Mouse (Mus musculus) retina, postnatal 7 days (tissue): ENCODE measurements around the gene Mt3.
"Not testable (repeated sequence)": the region's sequence is repeated elsewhere in the genome, so short reads cannot be mapped to it uniquely, and the experiment has no call there.

ENCODE experiments used
- DNase-seq: peaks from one replicate; pipeline ENCODE4 v3.0.0-alpha.2; 2012; ENCODE audit warnings: low read depth, low spot score

Mt3 gene

DNA sequence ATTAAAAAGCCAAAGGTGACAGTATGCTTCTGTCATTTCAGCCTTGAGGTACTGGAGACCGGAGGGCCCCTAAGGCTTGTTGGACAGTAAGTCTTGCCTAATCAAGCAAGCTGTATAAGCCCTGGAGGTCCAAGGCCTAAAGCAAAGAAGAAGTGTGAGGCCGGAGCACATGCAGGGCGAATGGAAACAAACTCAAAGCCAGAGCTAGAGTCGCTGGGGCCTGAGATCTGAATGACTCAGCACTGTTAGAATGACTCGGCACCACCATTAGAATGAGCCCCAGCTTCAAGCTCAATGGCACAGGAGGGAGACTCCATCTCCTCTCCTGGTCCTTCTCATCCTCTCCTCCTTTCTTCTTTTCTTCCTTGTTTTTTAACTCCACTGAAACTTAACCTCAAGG, 1.5 kb upstream of the Mt3 start:
- DNase-seq = no peak

GRCm38 (mm10) chr8:94153451-94153850, 1.0 kb downstream of the Mt3 start:
- DNase-seq = no peak

DNA sequence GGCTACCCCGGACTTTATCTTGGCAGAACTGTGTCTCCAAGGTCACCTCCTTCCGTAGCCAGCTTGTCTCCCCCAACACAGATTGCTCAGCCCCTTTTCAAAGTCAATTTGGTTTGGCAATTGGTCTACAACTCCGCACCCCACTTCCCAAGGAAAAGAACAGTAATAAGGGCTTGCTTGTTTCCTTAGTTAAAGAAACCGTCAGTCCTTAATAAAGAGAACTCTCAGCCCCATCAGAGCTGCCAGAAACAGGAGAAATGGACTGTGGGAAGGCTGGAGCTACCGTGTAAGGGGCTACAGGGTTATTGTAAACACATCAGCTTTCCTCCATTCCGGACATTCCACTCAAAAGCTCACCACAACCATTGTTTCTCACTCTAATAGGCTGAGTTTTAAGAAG, 2.1 kb downstream of the Mt3 start:
- DNase-seq = no peak

- DNase-seq = no peak
These were observed 3.7 kb downstream of the Mt3 start for GRCm38 (mm10) chr8:94156092-94156491.

GRCm38 (mm10) chr8:94165772-94166171, 13.4 kb downstream of the Mt3 start:
- not testable (repeated sequence) for DNase-seq

DNA sequence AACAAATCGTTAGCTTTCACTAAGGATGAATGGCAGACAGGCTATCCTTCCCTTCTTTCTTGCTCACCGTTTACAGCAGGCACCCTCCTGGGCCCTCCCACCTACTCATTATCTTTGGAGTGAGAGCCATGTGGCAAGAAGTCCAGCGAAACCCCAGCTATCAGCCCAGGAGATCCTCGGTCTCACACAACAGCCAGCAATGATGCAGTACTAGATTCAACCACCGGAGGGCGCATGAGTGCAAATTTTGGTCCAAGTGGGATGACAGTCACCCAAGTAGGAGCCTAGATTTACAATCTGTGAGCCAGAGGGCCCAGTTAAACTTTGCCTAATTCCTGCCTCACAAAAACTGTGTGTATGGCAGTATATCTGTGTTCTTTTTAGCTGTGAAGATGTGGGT, 14.8 kb downstream of the Mt3 start:
- DNase-seq = peak; percentile 81

DNA sequence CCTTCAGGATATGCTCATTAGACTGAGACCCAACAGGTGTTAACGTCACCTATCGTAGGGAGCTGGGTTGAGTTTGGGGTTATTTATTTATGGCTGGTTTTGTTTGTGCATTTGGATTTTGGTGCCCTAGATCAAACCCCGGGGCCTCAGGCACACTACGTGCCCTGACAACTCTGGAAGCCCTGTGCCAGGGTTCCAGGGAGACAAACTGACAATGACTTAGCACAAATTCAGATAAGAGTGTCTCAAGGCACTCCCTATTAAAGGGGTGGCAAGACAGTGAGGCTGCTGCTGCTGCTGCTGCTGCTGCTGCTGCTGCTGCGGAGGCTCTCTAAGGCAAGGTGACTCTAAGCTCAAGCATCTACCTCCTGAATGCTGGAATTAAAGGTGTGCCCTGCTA, 17.1 kb downstream of the Mt3 start:
- DNase-seq = no peak

- no peak for DNase-seq
These were observed 18.9 kb downstream of the Mt3 start for GRCm38 (mm10) chr8:94171321-94171755.

GRCm38 (mm10) chr8:94172075-94172808, 19.8 kb downstream of the Mt3 start, which contains the start of gene Mt2:
Mt2 (plus strand) TSS chr8:94172664.
- no peak for DNase-seq

DNA sequence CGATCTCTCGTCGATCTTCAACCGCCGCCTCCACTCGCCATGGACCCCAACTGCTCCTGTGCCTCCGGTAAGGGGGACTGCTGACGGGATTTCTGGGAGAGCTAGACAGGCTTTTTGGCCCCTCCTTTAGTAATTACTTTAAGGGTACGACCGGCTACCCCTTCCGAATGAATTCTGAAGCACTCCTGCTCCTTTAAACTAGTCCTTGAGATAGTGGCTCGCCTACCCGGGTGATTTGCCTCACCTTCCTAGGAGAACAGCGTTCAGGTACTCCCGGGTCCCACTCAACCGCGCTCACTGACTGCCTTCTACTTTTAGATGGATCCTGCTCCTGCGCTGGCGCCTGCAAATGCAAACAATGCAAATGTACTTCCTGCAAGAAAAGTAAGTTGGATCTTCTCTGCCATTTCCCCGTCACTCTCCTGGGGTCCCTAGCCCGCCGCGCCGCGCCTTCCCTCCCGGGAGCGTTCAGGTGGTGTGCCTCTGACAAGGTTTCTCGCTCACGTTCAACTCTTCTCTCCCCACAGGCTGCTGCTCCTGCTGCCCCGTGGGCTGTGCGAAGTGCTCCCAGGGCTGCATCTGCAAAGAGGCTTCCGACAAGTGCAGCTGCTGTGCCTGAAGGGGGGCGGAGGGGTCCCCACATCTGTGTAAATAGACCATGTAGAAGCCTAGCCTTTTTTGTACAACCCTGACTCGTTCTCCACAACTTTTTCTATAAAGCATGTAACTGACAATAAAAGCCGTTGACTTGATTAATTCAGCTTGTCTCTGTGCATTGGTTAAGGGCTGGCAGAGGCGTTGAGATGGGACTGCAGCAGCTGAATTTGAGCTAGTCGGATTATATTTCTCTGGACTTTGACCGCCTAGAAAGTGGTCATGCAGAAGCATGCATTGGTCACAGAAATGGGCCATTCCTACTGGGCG, 20.7 kb downstream of the Mt3 start:
- DNase-seq = no peak

- no peak for DNase-seq
These were observed 21.5 kb downstream of the Mt3 start for GRCm38 (mm10) chr8:94173848-94174403.

GRCm38 (mm10) chr8:94174619-94175213, 22.3 kb downstream of the Mt3 start:
- no peak for DNase-seq

- DNase-seq = no peak
These were observed 25.4 kb downstream of the Mt3 start for GRCm38 (mm10) chr8:94177716-94178390.

DNA sequence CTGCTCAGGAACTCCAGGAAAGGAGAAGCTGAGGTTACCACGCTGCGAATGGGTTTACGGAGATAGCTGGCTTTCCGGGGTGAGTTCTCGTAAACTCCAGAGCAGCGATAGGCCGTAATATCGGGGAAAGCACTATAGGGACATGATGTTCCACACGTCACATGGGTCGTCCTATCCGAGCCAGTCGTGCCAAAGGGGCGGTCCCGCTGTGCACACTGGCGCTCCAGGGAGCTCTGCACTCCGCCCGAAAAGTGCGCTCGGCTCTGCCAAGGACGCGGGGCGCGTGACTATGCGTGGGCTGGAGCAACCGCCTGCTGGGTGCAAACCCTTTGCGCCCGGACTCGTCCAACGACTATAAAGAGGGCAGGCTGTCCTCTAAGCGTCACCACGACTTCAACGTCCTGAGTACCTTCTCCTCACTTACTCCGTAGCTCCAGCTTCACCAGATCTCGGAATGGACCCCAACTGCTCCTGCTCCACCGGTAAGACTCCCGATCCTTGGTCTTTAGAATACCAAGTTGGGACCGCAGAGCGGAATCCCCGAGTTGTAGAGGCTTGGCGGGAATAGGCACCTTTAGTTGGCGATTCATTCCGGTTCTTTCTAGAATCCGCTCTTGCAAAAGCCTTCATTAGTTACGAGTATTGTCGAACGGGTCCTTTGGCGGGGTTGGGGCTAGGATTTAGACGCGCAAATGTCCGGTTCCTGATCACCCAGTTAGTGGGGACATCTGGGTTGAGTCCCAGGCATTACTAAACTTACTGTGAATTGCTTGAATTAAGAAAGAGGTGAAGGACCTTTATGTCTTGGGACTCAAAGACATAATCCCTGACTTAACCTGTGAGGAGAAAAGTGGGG, 26.7 kb downstream of the Mt3 start, which contains the start of gene Mt1:
TSS of gene Mt1 (plus strand) at position 226 of the 856 bp plus-strand sequence.
- DNase-seq = peak; percentile 59

DNA sequence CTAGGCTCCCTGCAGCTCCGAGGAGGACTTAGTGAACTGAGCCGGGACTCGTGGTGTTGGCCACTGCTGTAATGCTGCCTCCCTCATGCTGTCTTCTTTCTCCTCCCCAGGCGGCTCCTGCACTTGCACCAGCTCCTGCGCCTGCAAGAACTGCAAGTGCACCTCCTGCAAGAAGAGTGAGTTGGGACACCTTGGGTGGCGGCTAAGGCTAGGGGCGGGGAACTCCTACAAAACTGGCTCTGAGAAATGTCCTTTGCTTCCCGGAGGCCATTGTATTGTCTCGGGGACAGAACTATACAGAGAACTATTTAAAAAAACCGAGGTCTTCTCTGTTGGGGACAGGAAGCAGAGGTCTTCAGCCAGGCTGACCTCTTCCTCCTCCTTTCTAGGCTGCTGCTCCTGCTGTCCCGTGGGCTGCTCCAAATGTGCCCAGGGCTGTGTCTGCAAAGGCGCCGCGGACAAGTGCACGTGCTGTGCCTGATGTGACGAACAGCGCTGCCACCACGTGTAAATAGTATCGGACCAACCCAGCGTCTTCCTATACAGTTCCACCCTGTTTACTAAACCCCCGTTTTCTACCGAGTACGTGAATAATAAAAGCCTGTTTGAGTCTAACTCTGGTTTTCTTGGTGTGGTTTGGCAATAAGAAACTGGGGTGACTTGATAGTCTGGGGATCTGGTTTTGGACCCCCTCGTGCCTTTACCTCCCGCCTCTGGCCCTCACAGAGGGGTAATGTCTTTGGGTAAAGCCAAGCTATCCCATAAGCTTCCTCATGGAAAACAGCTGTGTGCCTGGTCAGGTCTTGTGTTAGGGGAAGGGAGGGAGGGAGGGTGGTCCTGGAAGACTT, 27.5 kb downstream of the Mt3 start:
- DNase-seq = no peak

DNA sequence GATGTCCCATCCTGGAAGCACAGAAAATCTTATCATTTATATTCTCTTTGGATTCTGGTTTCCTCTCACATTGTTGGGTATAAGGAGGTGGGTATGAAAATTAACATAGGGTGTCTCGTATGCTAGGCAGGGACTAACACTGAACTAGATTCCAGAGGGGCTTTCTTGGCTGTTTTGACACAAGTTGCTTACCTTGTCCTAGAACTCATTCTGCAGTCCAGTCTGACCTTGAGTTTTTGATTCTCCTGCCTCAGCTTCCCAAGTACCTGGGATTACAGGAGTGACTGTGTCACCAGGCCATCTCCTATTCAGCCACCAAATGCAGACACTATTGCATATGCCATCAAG, 28.1 kb downstream of the Mt3 start:
- DNase-seq = no peak

DNA sequence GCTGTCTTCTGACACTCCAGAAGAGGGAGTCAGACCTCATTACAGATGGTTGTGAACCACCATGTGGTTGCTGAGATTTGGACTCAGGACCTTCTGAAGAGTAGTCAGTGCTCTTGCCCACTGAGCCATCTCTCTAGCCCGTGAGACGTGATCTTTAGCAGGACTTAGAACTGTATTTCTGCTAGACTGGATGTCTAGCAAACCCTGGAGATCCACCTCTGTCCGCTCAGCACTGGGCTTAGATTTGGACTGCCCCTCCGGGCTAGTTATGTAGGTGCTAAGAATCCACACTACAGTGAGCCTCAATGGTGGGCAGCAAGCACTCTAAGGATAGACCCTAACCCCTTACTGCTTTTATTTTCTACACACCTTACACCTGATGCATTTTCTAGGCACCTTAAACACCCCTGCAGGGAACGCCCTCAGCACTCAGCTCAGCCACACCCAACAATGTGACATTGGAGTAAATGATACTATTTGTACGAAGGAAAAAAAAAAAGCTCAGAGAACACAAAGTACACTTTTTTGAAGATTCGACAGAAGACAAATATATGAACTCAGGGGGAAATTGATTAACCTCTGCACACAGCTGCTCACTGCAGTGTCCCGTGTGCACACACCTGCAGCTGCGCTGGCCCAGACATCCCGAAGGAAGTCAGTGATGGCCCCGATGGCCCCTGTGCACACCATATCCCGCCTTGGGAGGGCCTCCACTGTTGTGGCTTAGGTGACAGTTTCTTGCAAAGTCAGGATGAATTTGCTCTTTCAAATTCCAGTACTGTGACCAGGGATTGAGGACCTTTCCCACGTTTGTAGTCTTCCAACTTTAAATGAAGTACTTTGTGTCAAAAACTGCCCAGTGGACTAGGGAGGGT, 29.9 kb downstream of the Mt3 start:
- no peak for DNase-seq

DNA sequence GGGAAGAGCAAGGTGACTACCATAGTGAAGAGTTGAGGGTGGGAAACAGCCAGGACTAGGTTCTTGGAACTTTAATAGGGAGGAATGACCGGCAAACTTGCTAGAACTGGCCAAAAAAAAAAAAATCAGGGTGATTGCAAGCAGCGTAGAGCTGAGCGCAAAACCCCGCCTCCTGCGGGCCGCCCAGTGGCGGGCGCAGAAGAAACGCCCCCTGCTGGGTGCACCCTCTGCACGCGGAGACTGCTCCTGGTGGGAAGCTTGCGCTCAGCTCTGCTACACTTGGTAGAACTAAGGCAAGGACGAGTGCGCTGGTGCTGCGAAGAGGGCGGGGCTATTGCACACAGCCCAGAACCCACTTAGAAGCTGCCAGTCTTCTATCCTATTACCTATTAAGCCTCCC, 30.7 kb downstream of the Mt3 start:
- DNase-seq = peak; percentile 33
